Mouse (Mus musculus): ENCODE results near the gene Fam53b. TPM values are rescaled to one million over a fixed set of nuclear protein-coding genes. Genes with fewer than 3 reads are reported as not detected.

Fam53b gene
- polyA plus RNA-seq, 1 experiment from 2014 or later: 21.0 TPM

DNA sequence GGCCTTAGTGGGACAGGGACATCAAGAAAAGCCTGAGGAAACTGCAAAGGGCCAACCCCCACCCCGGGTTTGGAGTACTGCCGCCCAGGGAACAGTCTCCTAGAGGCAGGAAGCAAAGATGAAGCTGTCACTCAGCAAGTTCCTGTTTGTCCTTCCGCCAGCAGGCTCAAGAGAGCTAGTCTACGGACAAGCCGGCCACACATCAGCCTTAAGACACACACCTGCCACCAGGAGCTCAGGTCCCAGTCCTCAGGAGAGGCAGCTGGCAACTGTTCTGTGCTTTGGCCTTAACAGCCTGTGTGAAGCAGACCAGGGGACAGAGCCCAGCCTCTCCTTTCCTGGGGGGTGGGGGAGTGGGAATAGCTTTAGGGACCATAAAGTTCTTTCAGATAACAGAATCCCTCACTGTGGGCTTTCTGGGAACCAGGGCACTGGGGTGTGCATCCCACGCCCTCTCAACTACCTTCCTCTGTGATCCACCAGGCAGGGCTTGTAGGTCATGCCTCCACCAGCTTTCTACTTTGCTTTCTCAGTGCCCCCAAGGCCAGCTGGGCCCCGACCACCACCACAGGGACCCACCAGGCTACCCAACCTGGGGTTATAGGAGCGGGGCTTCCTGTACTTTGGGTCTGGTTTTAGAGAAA lies 100.1 kb downstream of the Fam53b start:
- peaks cover 9% of the 10 kb centered on the region; the same call in 1 of the 2 replicates for H3K36me3 ChIP-seq (ENCODE audit: control insufficient read depth, insufficient read depth, low read length)
- H3K4me3 ChIP-seq (ENCODE audit: low read depth, low read length): no peak overlapping the region
- H3K9me3 ChIP-seq (ENCODE audit: control insufficient read depth, low read length): no peaks in the 10 kb centered on the region
- H3K4me1 ChIP-seq (ENCODE audit: control insufficient read depth, insufficient read depth, low read length): peaks cover 28% of the 10 kb centered on the region
- H3K9ac ChIP-seq (ENCODE audit: low read depth, low read length): peak overlapping the region; percentile 25; the same call in 1 of the 2 replicates
- DNase-seq (ENCODE audit: low spot score): peak; percentile 35
- 57% methylated on average over 8 of the region's 8 CpGs for WGBS
- ATAC-seq (ENCODE audit: low read depth): no peak
- peak overlapping the region; percentile 73 for H3K27ac ChIP-seq (replicated peaks; ENCODE audit: low read depth, low read length)
- H3K4me2 ChIP-seq (ENCODE audit: low read depth, low read length): no peak overlapping the region
- H3K27me3 ChIP-seq (replicated peaks; ENCODE audit: control insufficient read depth, insufficient read depth, low read length): no peaks in the 10 kb centered on the region

DNA sequence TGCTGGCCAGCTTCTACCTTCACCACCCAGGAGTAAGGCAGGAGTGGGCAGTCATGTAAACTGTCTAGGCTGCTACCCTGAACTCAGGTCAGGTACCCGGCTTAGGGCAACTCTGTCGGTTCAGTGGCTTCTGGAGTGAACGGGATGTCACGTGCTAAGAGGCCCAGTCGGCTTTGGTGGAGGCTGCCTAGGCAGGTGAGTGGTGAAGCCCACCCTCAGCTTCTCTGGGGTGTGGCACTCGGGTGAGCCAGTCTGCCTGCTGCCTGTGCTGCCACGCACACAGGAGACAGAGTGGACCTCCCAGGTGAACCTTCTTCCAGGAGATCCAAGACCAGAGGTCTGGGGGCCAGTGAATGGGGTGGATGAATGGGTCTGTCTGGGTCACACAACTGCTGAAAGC lies 100.7 kb downstream of the Fam53b start:
- Histone ChIP-seq H3K27ac (replicated peaks; ENCODE audit: low read depth, low read length) (0 out of 2 replicates have a peak overlapping the region, but pooled peaks have one; percentile 73), H3K4me1 (ENCODE audit: control insufficient read depth, insufficient read depth, low read length) (peaks cover 28% of the 10 kb centered on the region), H3K36me3 (ENCODE audit: control insufficient read depth, insufficient read depth, low read length) (peaks cover 9% of the 10 kb centered on the region; the same call in 1 of the 2 replicates), H3K9me3 (ENCODE audit: control insufficient read depth, low read length) (no peaks in the 10 kb centered on the region), H3K27me3 (replicated peaks; ENCODE audit: control insufficient read depth, insufficient read depth, low read length) (no peaks in the 10 kb centered on the region), H3K9ac (ENCODE audit: low read depth, low read length) (no peak overlapping the region), H3K4me3 (ENCODE audit: low read depth, low read length) (no peak overlapping the region), H3K4me2 (ENCODE audit: low read depth, low read length) (no peak overlapping the region)
- ATAC-seq (ENCODE audit: low read depth) (no peak), DNase-seq (ENCODE audit: low spot score) (no peak)
- WGBS: 69% methylated on average over 7 of the region's 7 CpGs

DNA sequence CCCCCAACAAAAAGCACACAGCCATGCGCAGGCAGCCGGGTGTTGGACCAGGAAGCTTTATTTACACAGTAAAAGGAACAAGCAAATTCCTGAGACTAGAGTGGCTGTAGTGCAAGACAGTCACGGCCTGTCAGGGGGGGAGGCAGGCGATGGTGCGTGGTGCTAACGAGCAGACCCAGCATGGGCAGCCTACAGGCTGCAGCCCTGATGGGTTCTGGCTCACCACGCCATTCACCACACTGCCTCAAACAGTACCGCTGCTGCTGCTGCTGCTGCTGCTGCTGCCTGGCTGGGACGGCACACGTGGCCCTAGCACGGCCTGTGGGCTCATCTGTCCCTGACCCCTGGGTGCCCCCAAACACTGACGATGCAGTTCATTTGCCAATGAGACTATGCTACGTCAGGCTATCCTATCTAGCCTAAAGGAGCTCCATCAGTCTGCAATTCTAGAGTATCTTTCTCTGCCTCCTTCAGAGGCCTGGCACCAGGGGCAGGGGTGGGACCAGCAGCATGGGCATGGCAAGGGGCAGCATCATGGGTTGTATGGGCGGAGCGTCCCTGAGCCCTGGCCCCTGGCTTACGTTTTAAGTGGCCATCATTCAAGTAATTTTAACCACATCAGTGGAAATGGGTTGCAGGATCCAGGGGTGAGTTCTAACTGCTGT lies 101.5 kb downstream of the Fam53b start:
- no peak overlapping the region for H3K9ac ChIP-seq (ENCODE audit: low read depth, low read length)
- H3K9me3 ChIP-seq (ENCODE audit: control insufficient read depth, low read length): no peaks in the 10 kb centered on the region
- H3K27me3 ChIP-seq (replicated peaks; ENCODE audit: control insufficient read depth, insufficient read depth, low read length): no peaks in the 10 kb centered on the region
- H3K4me1 ChIP-seq (ENCODE audit: control insufficient read depth, insufficient read depth, low read length): peaks cover 28% of the 10 kb centered on the region
- H3K36me3 ChIP-seq (ENCODE audit: control insufficient read depth, insufficient read depth, low read length): peaks cover 9% of the 10 kb centered on the region; the same call in 1 of the 2 replicates
- H3K4me3 ChIP-seq (ENCODE audit: low read depth, low read length): no peak overlapping the region
- no peak for DNase-seq (ENCODE audit: low spot score)
- ATAC-seq (ENCODE audit: low read depth): peak; percentile 20; the same call in 1 of the 2 replicates
- no peak overlapping the region for H3K4me2 ChIP-seq (ENCODE audit: low read depth, low read length)
- no peak overlapping the region for H3K27ac ChIP-seq (replicated peaks; ENCODE audit: low read depth, low read length)
- 39% methylated on average over 12 of the region's 16 CpGs for WGBS

DNA sequence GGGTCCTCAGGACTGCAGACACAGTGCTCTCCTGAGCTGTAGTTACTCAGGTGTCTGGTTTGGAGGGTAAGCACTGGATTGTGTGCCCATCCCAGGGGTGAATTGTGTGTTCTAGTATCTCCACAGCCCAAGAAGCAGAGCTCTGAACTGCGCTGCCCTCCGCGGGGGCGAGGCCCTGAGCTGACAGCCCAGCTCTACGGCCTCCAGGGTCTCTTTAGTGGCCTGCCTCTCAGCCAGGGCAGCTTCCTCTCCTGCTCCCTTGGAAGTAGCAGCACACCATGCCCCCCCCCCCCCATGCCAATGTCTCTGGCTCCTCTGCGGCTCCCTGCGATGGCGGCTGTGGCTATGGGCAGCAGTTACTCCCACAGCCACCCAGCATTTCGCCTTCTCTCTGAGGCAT lies 102.1 kb downstream of the Fam53b start:
- H3K36me3 ChIP-seq (ENCODE audit: control insufficient read depth, insufficient read depth, low read length): peaks cover 9% of the 10 kb centered on the region; the same call in 1 of the 2 replicates
- peaks cover 28% of the 10 kb centered on the region for H3K4me1 ChIP-seq (ENCODE audit: control insufficient read depth, insufficient read depth, low read length)
- ATAC-seq (ENCODE audit: low read depth) (no peak), DNase-seq (ENCODE audit: low spot score) (no peak)
- H3K4me2 ChIP-seq (ENCODE audit: low read depth, low read length): no peak overlapping the region
- H3K27ac ChIP-seq (replicated peaks; ENCODE audit: low read depth, low read length): no peak overlapping the region
- no peak overlapping the region for H3K9ac ChIP-seq (ENCODE audit: low read depth, low read length)
- no peaks in the 10 kb centered on the region for H3K27me3 ChIP-seq (replicated peaks; ENCODE audit: control insufficient read depth, insufficient read depth, low read length)
- WGBS: 84% methylated on average over 7 of the region's 9 CpGs
- no peaks in the 10 kb centered on the region for H3K9me3 ChIP-seq (ENCODE audit: control insufficient read depth, low read length)
- H3K4me3 ChIP-seq (ENCODE audit: low read depth, low read length): no peak overlapping the region

DNA sequence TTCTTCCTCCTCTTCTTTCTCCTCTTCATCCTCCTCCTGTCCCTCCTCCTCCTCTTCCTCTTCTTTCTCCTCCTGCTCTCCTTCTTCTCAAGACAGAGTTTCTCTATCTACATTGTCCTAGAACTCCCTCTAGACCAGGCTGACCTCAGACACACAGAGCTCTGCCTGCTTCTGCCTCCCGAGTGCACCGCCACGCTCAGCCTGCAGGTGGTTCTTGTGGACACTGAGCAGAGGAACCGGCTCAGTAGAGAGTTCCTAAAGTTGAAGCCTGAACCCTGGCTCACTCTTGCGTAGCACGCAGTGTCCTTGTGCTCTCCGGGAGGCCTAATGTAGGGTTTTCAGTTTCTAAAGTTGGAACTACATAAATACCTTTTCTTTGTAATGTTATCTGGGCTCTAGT lies 108.6 kb downstream of the Fam53b start:
- H3K4me1 ChIP-seq (ENCODE audit: control insufficient read depth, insufficient read depth, low read length): peaks cover 2% of the 10 kb centered on the region; the same call in 1 of the 2 replicates
- no peaks in the 10 kb centered on the region for H3K36me3 ChIP-seq (ENCODE audit: control insufficient read depth, insufficient read depth, low read length)
- WGBS: 91% methylated on average over 7 of the region's 7 CpGs
- H3K27ac ChIP-seq (replicated peaks; ENCODE audit: low read depth, low read length): no peak overlapping the region
- no peak for ATAC-seq (ENCODE audit: low read depth)
- H3K9me3 ChIP-seq (ENCODE audit: control insufficient read depth, low read length): no peaks in the 10 kb centered on the region
- no peak overlapping the region for H3K9ac ChIP-seq (ENCODE audit: low read depth, low read length)
- no peak overlapping the region for H3K4me2 ChIP-seq (ENCODE audit: low read depth, low read length)
- no peak overlapping the region for H3K4me3 ChIP-seq (ENCODE audit: low read depth, low read length)
- no peaks in the 10 kb centered on the region for H3K27me3 ChIP-seq (replicated peaks; ENCODE audit: control insufficient read depth, insufficient read depth, low read length)
- DNase-seq (ENCODE audit: low spot score): no peak

DNA sequence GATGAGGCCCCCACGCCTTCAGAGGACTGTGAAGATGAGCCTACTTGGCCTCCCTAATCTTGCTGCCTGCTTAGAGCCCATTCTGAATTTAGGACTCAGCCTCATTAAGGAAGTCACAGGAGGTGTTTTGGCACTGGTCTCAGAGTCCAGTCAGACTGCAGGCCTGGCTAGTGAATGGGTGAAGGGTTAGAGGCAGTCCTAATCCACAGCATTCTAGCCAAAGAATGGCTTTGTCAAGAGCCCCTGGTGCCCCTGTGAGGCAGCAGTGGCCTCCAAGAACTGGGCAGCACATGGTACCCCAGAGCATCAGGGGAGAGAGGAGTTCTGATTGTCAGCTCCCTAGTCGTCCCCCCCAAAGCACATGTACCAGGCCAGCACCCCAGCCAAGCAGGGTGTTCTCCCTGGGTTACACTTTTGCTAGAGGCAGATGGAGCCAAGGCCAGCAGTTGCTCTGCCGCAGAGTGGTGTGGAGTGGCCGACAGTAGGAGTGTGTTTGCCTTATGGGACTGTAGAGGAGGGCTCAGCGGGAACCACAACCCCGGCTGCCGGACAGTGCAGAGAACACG lies 109.3 kb downstream of the Fam53b start:
- Histone ChIP-seq H3K4me2 (ENCODE audit: low read depth, low read length) (no peak overlapping the region), H3K36me3 (ENCODE audit: control insufficient read depth, insufficient read depth, low read length) (no peaks in the 10 kb centered on the region), H3K27me3 (replicated peaks; ENCODE audit: control insufficient read depth, insufficient read depth, low read length) (no peaks in the 10 kb centered on the region), H3K9ac (ENCODE audit: low read depth, low read length) (no peak overlapping the region), H3K9me3 (ENCODE audit: control insufficient read depth, low read length) (no peaks in the 10 kb centered on the region), H3K4me3 (ENCODE audit: low read depth, low read length) (no peak overlapping the region), H3K4me1 (ENCODE audit: control insufficient read depth, insufficient read depth, low read length) (peaks cover 9% of the 10 kb centered on the region; the same call in 1 of the 2 replicates), H3K27ac (replicated peaks; ENCODE audit: low read depth, low read length) (no peak overlapping the region)
- DNase-seq (ENCODE audit: low spot score) (no peak), ATAC-seq (ENCODE audit: low read depth) (no peak)
- WGBS: 81% methylated on average over 7 of the region's 8 CpGs

DNA sequence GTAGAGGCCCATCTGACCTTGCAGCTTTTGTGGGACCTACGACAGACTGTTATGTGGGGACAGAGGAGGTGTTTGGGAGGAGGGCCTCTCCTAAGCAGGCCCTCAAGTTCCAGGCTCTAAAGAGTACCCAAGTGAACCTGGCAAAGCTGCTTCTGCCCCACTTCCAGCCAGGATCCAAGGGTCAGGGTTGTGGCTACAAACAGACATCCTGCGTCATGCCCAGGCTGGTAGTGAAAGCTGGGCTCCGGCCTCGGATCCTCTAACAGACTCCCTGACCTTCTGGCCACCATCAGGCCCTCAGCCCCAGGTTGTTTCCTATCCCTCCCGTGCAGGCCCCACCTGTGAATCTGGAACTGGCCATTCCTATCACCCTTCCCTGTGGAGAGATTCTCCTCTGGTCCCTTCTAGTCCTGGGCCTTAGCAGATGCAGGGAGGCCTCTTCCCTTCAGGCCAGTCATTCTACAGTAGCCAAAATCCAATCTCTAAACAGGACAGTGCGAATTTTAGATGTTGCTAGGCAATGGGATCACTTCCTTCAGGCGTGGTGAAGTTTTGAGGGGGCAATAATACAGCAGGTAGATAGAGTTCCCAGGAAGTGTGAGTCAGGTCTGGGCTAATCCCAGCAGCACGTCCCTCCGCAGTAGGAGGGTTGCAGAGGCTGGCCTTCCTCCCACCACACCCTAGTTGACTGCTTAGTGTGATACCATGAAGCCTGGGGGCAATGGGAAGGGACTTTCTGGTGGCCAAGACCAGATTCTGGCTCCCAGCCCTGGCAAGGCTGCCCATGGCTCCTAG lies 110.0 kb downstream of the Fam53b start:
- no peaks in the 10 kb centered on the region for H3K9me3 ChIP-seq (ENCODE audit: control insufficient read depth, low read length)
- H3K4me3 ChIP-seq (ENCODE audit: low read depth, low read length): no peak overlapping the region
- H3K4me2 ChIP-seq (ENCODE audit: low read depth, low read length): no peak overlapping the region
- no peaks in the 10 kb centered on the region for H3K27me3 ChIP-seq (replicated peaks; ENCODE audit: control insufficient read depth, insufficient read depth, low read length)
- H3K27ac ChIP-seq (replicated peaks; ENCODE audit: low read depth, low read length): no peak overlapping the region
- H3K4me1 ChIP-seq (ENCODE audit: control insufficient read depth, insufficient read depth, low read length): peaks cover 10% of the 10 kb centered on the region; the same call in 1 of the 2 replicates
- no peaks in the 10 kb centered on the region for H3K36me3 ChIP-seq (ENCODE audit: control insufficient read depth, insufficient read depth, low read length)
- DNase-seq (ENCODE audit: low spot score) (no peak), ATAC-seq (ENCODE audit: low read depth) (no peak)
- 81% methylated on average over 9 of the region's 9 CpGs for WGBS
- no peak overlapping the region for H3K9ac ChIP-seq (ENCODE audit: low read depth, low read length)

DNA sequence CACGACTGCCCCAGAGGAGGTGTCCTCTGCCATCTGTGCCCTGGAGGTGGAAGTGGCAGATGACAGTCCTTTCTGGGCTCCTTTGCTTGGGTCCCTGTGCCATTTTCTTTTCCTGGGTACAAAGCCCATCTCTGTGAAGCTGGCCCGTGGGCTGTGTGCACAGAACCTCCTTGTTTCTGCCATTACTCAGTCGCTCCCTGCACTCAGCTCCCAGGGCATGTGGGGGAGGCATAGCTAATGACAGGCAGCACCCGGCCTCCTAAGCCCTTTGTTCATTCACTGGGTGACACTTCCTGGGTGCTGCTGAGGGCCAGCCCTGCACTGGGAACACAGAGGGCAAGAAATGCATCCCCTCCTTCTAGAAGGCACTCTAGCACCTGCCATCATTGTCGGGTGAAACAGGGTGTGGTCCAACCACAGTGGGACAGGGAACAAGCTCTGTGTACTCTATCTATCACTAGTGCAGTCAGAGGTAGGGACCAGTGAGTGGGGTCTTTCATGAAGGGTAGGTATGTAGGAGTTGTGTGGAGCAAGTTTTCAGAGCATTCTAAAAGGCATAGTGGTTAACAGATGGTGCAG lies 111.1 kb downstream of the Fam53b start:
- DNase-seq (ENCODE audit: low spot score): no peak
- H3K36me3 ChIP-seq (ENCODE audit: control insufficient read depth, insufficient read depth, low read length): no peaks in the 10 kb centered on the region
- H3K27me3 ChIP-seq (replicated peaks; ENCODE audit: control insufficient read depth, insufficient read depth, low read length): no peaks in the 10 kb centered on the region
- H3K9ac ChIP-seq (ENCODE audit: low read depth, low read length): no peak overlapping the region
- no peaks in the 10 kb centered on the region for H3K9me3 ChIP-seq (ENCODE audit: control insufficient read depth, low read length)
- H3K4me3 ChIP-seq (ENCODE audit: low read depth, low read length): no peak overlapping the region
- peaks cover 10% of the 10 kb centered on the region; the same call in 1 of the 2 replicates for H3K4me1 ChIP-seq (ENCODE audit: control insufficient read depth, insufficient read depth, low read length)
- no peak for ATAC-seq (ENCODE audit: low read depth)
- no peak overlapping the region for H3K4me2 ChIP-seq (ENCODE audit: low read depth, low read length)
- no peak overlapping the region for H3K27ac ChIP-seq (replicated peaks; ENCODE audit: low read depth, low read length)
- WGBS: 72% methylated on average over 5 of the region's 5 CpGs

Data from embryonic facial prominence, embryonic 14.5 days (tissue).